Mouse (Mus musculus) midbrain, embryonic 13.5 days (tissue): ENCODE results near the gene Itga11. TPM values are rescaled to one million over a fixed set of nuclear protein-coding genes. Genes with fewer than 3 reads are reported as not detected.
A peak's percentile ranks its signal among the peaks of the same experiment; 100 is the strongest.
"Not testable (repeated sequence)": the region's sequence is repeated elsewhere in the genome, so short reads cannot be mapped to it uniquely, and the experiment has no call there.

ENCODE experiments used
- ATAC-seq: fragments of 200-750 bp; cut with Nextera tagmentation; 2 replicates; pipeline ENCODE4 v1.8.0; 2017; ENCODE audit warnings: mild to moderate bottlenecking, moderate TSS enrichment, moderate library complexity
- H3K27ac ChIP-seq: fragments of 300-500 bp; sonication (generic); 2 replicates; pipeline ENCODE4 v1.5.1; 2015; ENCODE audit warnings: inconsistent platforms, mild to moderate bottlenecking, moderate library complexity
- H3K27me3 ChIP-seq: fragments of 300-500 bp; sonication (generic); 2 replicates; pipeline ENCODE4 v1.6.1; 2015; ENCODE audit warnings: mild to moderate bottlenecking, inconsistent platforms
- H3K36me3 ChIP-seq: fragments of 300-500 bp; sonication (generic); 2 replicates; pipeline ENCODE4 v1.6.1; 2015; ENCODE audit warnings: mild to moderate bottlenecking, inconsistent platforms
- H3K4me1 ChIP-seq: fragments of 300-500 bp; sonication (generic); replicated peaks from 2 replicates; pipeline ENCODE4 v1.6.1; 2015; ENCODE audit warnings: inconsistent platforms
- H3K4me2 ChIP-seq: fragments of 300-500 bp; sonication (generic); replicated peaks from 2 replicates; pipeline ENCODE4 v1.6.1; 2015; ENCODE audit warnings: moderate library complexity, mild to moderate bottlenecking, inconsistent platforms
- H3K4me3 ChIP-seq: fragments of 300-500 bp; sonication (generic); replicated peaks from 2 replicates; pipeline ENCODE4 v1.5.1; 2015; ENCODE audit warnings: mild to moderate bottlenecking, inconsistent platforms
- H3K9ac ChIP-seq: fragments of 300-500 bp; sonication (generic); replicated peaks from 2 replicates; pipeline ENCODE4 v1.6.1; 2015; ENCODE audit warnings: mild to moderate bottlenecking, inconsistent platforms
- H3K9me3 ChIP-seq: fragments of 300-500 bp; sonication (generic); 2 replicates; pipeline ENCODE4 v1.6.1; 2016; ENCODE audit warnings: mild to moderate bottlenecking, inconsistent platforms
- WGBS: fragments of 180-500 bp; shearing (Covaris S2); methylation state at CpG from one replicate; pipeline ENCODE4 v1.1.7; 2015; 5-methylcytosine and 5-hydroxymethylcytosine counted together
- polyA plus RNA-seq: library from polyadenylated mRNA; unstranded; fragments of >200 nt; fragmentation: Nextera tagmentation; extraction: Ambion mirVana; gene quantifications from 2 replicates; pipeline ENCODE4 v1.2.1, GENCODE M21; 2015

Gene Itga11
- polyA plus RNA-seq, 1 experiment from 2014 or later: 1.7 TPM

DNA sequence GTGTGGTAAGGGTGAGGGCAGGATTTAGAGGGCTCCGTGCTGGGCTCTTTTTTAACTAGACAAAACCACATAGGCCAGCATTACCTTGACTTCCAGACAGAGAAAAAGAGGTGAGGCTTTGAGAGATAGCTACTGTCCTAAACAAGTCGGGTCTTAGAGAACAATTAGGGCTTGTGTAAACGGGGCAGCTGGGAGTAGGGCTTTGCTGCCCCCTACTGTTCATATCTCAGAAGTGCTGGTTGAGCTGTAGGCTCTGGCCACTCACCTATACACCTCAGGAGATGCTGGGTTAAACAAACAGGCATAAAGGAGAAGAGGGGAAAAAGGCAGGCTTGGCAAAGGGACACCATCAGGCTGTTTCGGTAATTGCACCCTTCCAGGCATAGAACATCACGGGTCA, 99.8 kb downstream of the Itga11 start:
- Histone ChIP-seq H3K27ac (no peak overlapping the region), H3K4me3 (no peak overlapping the region), H3K27me3 (no peaks in the 10 kb centered on the region), H3K36me3 (no peaks in the 10 kb centered on the region), H3K4me1 (peaks cover 11% of the 10 kb centered on the region), H3K4me2 (no peak overlapping the region), H3K9me3 (no peaks in the 10 kb centered on the region), H3K9ac (no peak overlapping the region)
- peak; percentile 84 for ATAC-seq
- 7% methylated on average over 5 of the region's 5 CpGs for WGBS

DNA sequence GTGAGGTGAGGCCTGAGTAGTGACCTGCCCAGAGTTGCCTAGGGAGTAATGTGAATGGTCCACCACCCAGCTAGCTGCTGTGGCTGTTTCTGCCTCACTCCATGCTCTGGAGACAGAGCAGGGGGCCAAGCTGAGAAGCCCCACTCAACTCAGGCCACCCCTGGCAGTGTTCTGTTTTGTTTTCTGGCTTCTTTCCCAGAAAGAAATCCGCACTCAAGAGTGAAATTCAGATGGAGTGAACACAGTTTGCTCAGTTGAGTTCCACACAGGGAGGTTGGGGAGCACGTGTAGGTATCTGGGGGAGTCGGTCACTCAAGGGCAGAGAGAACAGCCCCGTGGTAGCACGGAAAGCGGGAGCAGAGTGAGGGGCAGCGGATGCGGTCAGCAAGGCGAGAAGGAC, 101.1 kb downstream of the Itga11 start:
- WGBS: 94% methylated on average over 9 of the region's 9 CpGs
- H3K27ac ChIP-seq: no peak overlapping the region
- H3K4me3 ChIP-seq: no peak overlapping the region
- no peak for ATAC-seq
- no peaks in the 10 kb centered on the region for H3K9me3 ChIP-seq
- H3K4me1 ChIP-seq: peaks cover 23% of the 10 kb centered on the region
- H3K27me3 ChIP-seq: no peaks in the 10 kb centered on the region
- no peak overlapping the region for H3K4me2 ChIP-seq
- H3K36me3 ChIP-seq: no peaks in the 10 kb centered on the region
- no peak overlapping the region for H3K9ac ChIP-seq

DNA sequence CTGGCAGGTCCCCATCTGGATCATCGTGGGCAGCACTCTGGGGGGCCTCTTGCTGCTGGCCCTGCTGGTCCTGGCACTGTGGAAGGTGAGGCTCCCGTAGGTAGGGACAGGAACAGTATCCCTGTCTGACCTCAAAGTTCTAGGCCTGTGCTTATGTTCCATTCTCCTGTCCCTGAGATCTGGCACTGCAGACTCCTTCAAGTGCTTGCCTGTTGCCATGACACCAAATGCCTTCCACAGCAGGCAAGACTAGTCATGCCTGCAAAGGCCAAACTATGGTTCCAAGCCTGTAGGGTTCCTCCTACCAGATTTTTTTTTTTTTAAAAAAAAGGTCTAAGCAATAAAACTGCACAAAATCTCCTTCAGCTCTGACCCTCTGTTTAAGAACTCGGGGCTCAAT, 104.3 kb downstream of the Itga11 start:
- Histone ChIP-seq H3K27ac (no peak overlapping the region), H3K9me3 (no peaks in the 10 kb centered on the region), H3K4me3 (no peak overlapping the region), H3K27me3 (no peaks in the 10 kb centered on the region), H3K4me1 (peaks cover 26% of the 10 kb centered on the region), H3K9ac (no peak overlapping the region), H3K4me2 (no peak overlapping the region), H3K36me3 (no peaks in the 10 kb centered on the region)
- 28% methylated on average over 3 of the region's 3 CpGs for WGBS
- ATAC-seq: no peak

DNA sequence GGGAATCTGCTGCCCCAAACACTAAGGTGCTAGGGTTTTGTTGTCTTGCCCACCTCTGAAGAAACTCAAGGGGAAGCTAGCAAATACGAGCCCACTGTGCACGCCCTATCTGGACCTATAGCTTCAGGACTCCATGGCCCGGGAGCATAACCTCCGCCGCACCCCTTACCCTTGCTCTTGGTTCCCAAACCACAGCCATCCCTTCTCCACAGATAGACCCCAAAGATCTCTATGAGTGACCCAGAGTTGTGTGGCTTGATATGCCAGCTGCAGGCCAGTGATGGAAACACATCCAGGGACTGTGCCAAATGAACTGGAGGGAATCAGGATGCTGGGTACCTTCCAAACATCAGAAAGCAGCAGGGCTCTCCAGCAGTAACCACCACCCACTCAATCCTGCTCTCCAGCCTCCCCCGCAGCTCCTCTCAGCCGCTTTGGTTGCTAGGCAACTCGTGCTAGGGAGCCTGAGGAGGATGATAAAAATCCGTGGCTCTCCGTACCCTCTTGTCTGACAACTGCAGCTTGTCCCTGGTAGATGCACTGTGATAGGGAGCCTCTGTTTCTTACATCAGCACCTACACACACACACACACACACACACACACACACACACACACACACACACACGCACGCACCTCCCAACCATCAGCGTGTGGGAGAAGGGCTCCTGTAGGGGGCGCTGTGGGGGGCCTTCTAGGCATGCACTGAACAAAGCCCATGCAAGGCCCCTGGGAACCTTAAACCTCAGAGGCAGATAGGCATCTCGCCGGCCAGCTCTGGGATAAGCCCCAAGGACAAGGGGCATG, 105.6 kb downstream of the Itga11 start:
- H3K9ac ChIP-seq: 0 out of 2 replicates have a peak overlapping the region, but pooled peaks have one; percentile 10
- H3K4me3 ChIP-seq: no peak overlapping the region
- peak overlapping the region; percentile 71 for H3K27ac ChIP-seq
- H3K27me3 ChIP-seq: no peaks in the 10 kb centered on the region
- H3K9me3 ChIP-seq: no peaks in the 10 kb centered on the region
- WGBS: 32% methylated on average over 16 of the region's 16 CpGs
- H3K4me1 ChIP-seq: peaks cover 26% of the 10 kb centered on the region
- H3K4me2 ChIP-seq: peak overlapping the region; percentile 24
- ATAC-seq: peak; percentile 90
- H3K36me3 ChIP-seq: no peaks in the 10 kb centered on the region

DNA sequence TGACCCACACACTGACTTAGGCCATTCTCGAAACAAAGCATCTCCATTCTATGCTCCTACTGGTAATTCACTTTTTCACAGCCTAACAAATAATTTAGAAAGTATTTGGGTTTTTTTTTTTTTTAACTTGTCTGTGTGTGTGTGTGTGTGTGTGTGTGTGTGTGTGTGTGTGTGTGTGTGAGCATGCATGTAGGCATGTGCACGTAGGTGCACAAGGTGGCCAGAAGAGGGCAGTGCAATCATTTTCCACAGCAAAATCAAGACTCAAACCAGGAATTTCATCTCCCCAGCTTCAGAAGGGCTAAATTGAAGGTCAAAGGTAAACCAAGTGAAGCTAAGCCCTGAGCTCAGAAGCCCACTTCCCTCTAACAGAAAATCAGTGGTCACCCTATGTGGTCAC, 106.6 kb downstream of the Itga11 start:
- no peaks in the 10 kb centered on the region for H3K27me3 ChIP-seq
- peaks cover 26% of the 10 kb centered on the region for H3K4me1 ChIP-seq
- H3K27ac ChIP-seq: peak overlapping the region; percentile 71
- no peak for ATAC-seq
- H3K9me3 ChIP-seq: no peaks in the 10 kb centered on the region
- WGBS: 85% methylated on average over 2 of the region's 2 CpGs
- no peak overlapping the region for H3K4me3 ChIP-seq
- H3K4me2 ChIP-seq: no peak overlapping the region
- H3K36me3 ChIP-seq: no peaks in the 10 kb centered on the region
- no peak overlapping the region for H3K9ac ChIP-seq

DNA sequence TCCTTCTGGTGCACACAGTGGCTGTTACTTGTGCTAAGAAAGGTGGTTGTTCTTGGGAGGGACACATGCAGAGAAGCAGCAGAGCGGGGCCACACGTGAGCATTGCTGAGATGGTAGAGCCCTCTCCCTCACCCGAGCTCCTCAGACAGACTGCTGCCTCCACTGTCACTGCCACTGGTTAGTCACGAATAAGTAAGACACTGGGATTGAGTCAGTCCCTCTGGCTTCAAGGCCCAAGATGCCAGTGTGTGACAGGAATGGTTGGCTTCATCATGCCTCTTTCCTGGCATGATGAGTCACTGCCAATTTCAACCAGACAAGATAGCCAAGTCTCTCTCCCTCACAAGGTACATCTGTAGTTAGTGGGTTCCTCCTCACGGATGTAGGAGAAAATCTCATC, 109.1 kb downstream of the Itga11 start:
- Histone ChIP-seq H3K4me1 (peaks cover 23% of the 10 kb centered on the region), H3K9me3 (no peaks in the 10 kb centered on the region), H3K36me3 (peaks cover 5% of the 10 kb centered on the region), H3K4me3 (no peak overlapping the region), H3K27ac (no peak overlapping the region), H3K4me2 (no peak overlapping the region), H3K9ac (no peak overlapping the region), H3K27me3 (no peaks in the 10 kb centered on the region)
- WGBS: 78% methylated on average over 5 of the region's 5 CpGs
- ATAC-seq: no peak

DNA sequence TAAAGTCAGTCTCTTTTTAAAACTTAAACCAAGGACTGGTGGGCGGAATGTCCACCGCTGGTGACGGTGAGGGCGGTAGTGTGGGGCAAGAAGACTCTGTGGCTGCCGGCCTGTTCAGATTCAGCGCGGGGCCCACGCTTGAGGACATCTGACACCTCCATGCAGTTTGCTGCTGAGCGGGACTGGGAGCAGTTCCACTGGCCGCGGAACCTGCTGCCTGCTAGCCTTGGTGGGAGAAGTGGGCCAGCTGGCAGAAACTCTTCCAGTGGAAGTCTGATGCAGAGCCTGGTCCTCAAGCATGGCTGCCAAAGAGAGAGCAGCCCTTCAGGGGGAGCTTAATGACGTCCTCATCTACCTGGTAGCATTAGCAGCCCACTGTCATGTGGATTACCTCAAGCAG, 112.2 kb downstream of the Itga11 start:
- H3K4me2 ChIP-seq: no peak overlapping the region
- H3K4me1 ChIP-seq: no peaks in the 10 kb centered on the region
- WGBS: 94% methylated on average over 12 of the region's 12 CpGs
- H3K36me3 ChIP-seq: peaks cover 13% of the 10 kb centered on the region
- no peak overlapping the region for H3K9ac ChIP-seq
- H3K27me3 ChIP-seq: no peaks in the 10 kb centered on the region
- no peak for ATAC-seq
- no peak overlapping the region for H3K4me3 ChIP-seq
- H3K27ac ChIP-seq: no peak overlapping the region
- H3K9me3 ChIP-seq: no peaks in the 10 kb centered on the region

DNA sequence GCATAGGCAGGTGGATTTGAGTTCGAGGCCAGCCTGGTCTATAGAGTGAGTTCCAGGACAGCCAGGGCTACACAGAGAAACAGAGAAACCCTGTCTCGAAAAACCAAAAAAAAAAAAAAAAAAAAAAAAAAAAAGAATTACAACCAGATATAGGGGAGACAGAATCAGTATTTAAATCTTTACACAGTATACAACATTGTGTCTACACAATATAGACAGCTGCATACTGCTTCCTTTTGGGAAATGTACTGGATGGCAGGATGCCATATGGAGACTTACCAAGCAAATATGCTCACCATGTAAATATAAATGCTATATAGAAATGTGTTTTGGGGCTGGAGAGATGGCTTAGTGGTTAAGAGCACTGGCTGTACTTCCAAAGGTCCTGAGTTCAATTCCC, 121.6 kb downstream of the Itga11 start:
- not testable (repeated sequence) for H3K9ac ChIP-seq, H3K4me2 ChIP-seq, ATAC-seq, H3K4me3 ChIP-seq, H3K27ac ChIP-seq, H3K9me3 ChIP-seq, H3K27me3 ChIP-seq, H3K4me1 ChIP-seq
- peaks cover 29% of the 10 kb centered on the region for H3K36me3 ChIP-seq
- WGBS: 88% methylated on average over 2 of the region's 2 CpGs

- no peak overlapping the region for H3K27ac ChIP-seq
- no peaks in the 10 kb centered on the region for H3K9me3 ChIP-seq
- H3K27me3 ChIP-seq: no peaks in the 10 kb centered on the region
- H3K9ac ChIP-seq: peak overlapping the region; percentile 92
- 13% methylated on average over 8 of the region's 8 CpGs for WGBS
- H3K4me1 ChIP-seq: peaks cover 36% of the 10 kb centered on the region
- H3K36me3 ChIP-seq: no peaks in the 10 kb centered on the region
- H3K4me2 ChIP-seq: peak overlapping the region; percentile 79
- ATAC-seq: no peak
- peak overlapping the region; percentile 75 for H3K4me3 ChIP-seq
Observed at GRCm38 (mm10) chr9:62810095-62810494, 132.5 kb downstream of the Itga11 start.

GRCm38 (mm10) chr9:62810543-62811515, 133.2 kb downstream of the Itga11 start:
- H3K4me3 ChIP-seq: peak overlapping the region; percentile 75
- H3K9ac ChIP-seq: peak overlapping the region; percentile 92
- H3K36me3 ChIP-seq: no peaks in the 10 kb centered on the region
- H3K27me3 ChIP-seq: no peaks in the 10 kb centered on the region
- ATAC-seq: peak; percentile 67
- no peaks in the 10 kb centered on the region for H3K9me3 ChIP-seq
- peak overlapping the region; percentile 79 for H3K4me2 ChIP-seq
- peaks cover 36% of the 10 kb centered on the region for H3K4me1 ChIP-seq
- H3K27ac ChIP-seq: peak overlapping the region; percentile 98
- WGBS: under 1% methylated on average over 58 of the region's 58 CpGs

GRCm38 (mm10) chr9:62811516-62812121, 134.0 kb downstream of the Itga11 start, which contains the start of gene Fem1b:
Gene Fem1b (minus strand): TSS chr9:62811934.
- under 1% methylated on average over 62 of the region's 68 CpGs for WGBS
- Histone ChIP-seq H3K27ac (peak within 1 kb of the TSS; percentile 98), H3K9me3 (no peaks in the 10 kb centered on the region), H3K4me2 (peak within 1 kb of the TSS; percentile 79), H3K4me1 (peaks cover 36% of the 10 kb centered on the region), H3K4me3 (peak within 1 kb of the TSS; percentile 75), H3K27me3 (no peaks in the 10 kb centered on the region; the same call in 1 of the 2 replicates), H3K9ac (peak within 1 kb of the TSS; percentile 92), H3K36me3 (no peaks in the 10 kb centered on the region)
- ATAC-seq: peak; percentile 93
